Mouse (Mus musculus) testis, adult 2 months (tissue): ENCODE results near the gene Adamts7.

Source experiments
- CTCF ChIP-seq: fragments of 200-500 bp; IDR thresholded peaks from 2 replicates; pipeline ENCODE4 v1.5.1; 2012; ENCODE audit warnings: low read depth, mild to moderate bottlenecking, inconsistent platforms, low read length, moderate library complexity; ENCODE audit not compliant: control insufficient read depth, insufficient read depth, insufficient replicate concordance
- POLR2A ChIP-seq: fragments of 200-500 bp; IDR thresholded peaks from 2 replicates; pipeline ENCODE4 v1.6.1; 2012; ENCODE audit warnings: low read depth, mild to moderate bottlenecking, inconsistent platforms, low read length, moderate library complexity; ENCODE audit not compliant: control insufficient read depth

DNA sequence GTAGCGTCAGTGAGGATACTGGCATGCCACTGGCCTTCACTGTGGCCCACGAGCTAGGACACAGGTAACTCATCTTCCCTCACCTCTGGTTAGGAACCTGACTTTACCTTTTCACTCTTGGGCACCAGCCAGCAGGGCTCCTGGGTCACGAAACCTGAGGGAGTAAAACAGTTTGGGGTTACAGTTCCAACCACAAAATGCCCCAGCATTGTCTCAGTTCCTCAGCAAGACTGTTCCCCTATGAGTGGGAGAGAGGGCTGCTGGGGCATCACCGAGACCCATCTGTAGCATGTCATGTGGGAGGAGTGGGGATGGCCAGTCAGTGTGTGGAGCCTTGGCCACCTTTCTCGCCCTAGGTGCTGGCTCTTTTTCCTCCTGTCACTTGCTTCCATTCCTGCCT, 16.5 kb downstream of the Adamts7 start:
- TF ChIP-seq CTCF: no peak
- no peak for TF ChIP-seq POLR2A
